Comparison of ENCODE assay signal across 9 mouse cellular contexts in the genomic region with DNA sequence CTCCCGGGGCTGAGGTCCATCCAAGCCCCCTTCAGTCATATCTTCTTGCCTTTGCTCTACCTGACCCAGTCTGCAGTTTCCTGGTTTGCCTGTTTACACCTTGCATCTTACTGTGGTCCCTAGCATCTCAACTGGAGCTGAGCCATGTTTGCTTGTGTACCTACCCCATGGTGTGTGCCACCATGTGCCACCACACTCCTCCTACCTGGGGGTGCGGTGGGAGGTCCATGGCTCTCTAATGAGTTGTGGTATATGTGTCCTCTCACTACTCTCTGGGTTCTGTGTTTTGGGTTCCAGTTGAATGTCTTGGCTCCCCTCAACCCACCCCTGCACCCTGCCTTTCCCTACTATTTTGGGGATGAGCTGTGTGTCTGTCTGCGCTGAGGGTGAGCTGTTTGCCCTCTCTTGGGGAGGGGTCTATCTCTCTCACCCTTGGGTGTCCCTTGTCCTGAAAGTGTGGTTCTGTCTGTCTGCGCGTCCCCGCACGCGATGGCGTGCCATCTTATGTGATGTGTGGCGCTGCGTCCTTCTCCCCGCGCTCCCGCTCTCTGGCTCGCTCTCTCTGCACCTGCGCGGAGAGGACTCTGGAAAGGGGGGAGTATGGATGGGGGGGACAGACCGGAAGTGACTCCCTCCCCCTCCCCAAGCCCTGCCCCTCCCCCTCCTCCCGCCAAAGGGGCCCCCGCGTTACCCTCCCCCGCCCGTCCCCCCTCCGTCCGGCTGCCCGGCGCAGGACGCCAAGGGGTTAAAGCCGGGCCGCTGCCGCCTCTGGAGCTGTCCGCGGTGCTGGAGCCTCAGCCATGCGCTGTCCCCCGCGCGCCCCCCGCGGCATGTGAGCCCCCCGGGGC. TPM values are rescaled to one million over a fixed set of nuclear protein-coding genes. Genes with fewer than 3 reads are reported as not detected.
DNase-seq lines count a peak whose midpoint lies in the region; ATAC-seq and TF ChIP-seq lines count a peak whose summit lies in the region.
"Had no signal": no experiment of that assay in that cellular context is flagged by ENCODE, and none has a peak within 500 bp of the region (broad histone marks: within the 10 kb centered on the region; RNA-seq: fewer than 3 reads in every experiment).

No protein-coding gene starts in this region.

- H3K27ac ChIP-seq in heart, embryonic 13.5 days (replicated peaks): no peak overlapping the region
- H3K27ac ChIP-seq in heart, postnatal 0 days (ENCODE audit: low read depth): no peak overlapping the region
- no peak overlapping the region; the same call in 1 of the 2 replicates for H3K27ac ChIP-seq in midbrain, embryonic 11.5 days (ENCODE audit: low read depth, low read length)

- H3K9ac ChIP-seq in heart, embryonic 13.5 days: no peak overlapping the region
- H3K9ac ChIP-seq in heart, postnatal 0 days (replicated peaks; ENCODE audit: low read depth, low read length): no peak overlapping the region
- peak overlapping the region; percentile 60 for H3K9ac ChIP-seq in midbrain, embryonic 11.5 days (ENCODE audit: low read length)

- WGBS in heart, embryonic 13.5 days: 3% methylated on average over 24 of the region's 40 CpGs
- WGBS in heart, postnatal 0 days: 6% methylated on average over 26 of the region's 40 CpGs
- 6% methylated on average over 22 of the region's 40 CpGs for WGBS in midbrain, embryonic 11.5 days

- ATAC-seq in heart, embryonic 13.5 days (ENCODE audit: extremely low read depth, insufficient number of reproducible peaks, low FRiP score, low TSS enrichment): no peak; the same call in 1 of the 2 replicates
- peak; percentile 44; the same call in 1 of the 2 replicates for ATAC-seq in heart, postnatal 0 days (ENCODE audit: insufficient read depth, low read depth)
- peak; percentile 75 for ATAC-seq in midbrain, embryonic 11.5 days (ENCODE audit: low FRiP score)

- intact Hi-C loops in heart, postnatal 25 days (cut with DNase I): no loop called here

- peaks cover 6% of the 10 kb centered on the region; the same call in 1 of the 2 replicates for H3K4me1 ChIP-seq in heart, embryonic 13.5 days
- no peaks in the 10 kb centered on the region for H3K4me1 ChIP-seq in heart, postnatal 0 days (ENCODE audit: control insufficient read depth, insufficient read depth)
- H3K4me1 ChIP-seq in midbrain, embryonic 11.5 days (ENCODE audit: control insufficient read depth, insufficient read depth, low read length): peaks cover 6% of the 10 kb centered on the region; the same call in 1 of the 2 replicates

- TF ChIP-seq CTCF in heart, postnatal 0 days (IDR thresholded peaks at IDR 0.05; ENCODE audit: low read depth): no peak

- no peaks in the 10 kb centered on the region for H3K9me3 ChIP-seq in heart, embryonic 13.5 days
- H3K9me3 ChIP-seq in heart, postnatal 0 days (replicated peaks; ENCODE audit: control insufficient read depth, low read length): no peaks in the 10 kb centered on the region
- no peaks in the 10 kb centered on the region for H3K9me3 ChIP-seq in midbrain, embryonic 11.5 days (ENCODE audit: control insufficient read depth, low read length)
- H3K9me3 ChIP-seq: G1E had no signal

- H3K4me2 ChIP-seq in heart, embryonic 13.5 days: peak overlapping the region; percentile 73
- peak overlapping the region; percentile 50 for H3K4me2 ChIP-seq in heart, postnatal 0 days (ENCODE audit: low read depth, low read length)
- H3K4me2 ChIP-seq in midbrain, embryonic 11.5 days: peak overlapping the region; percentile 76

- no peak for TF ChIP-seq EP300 in heart, postnatal 0 days (IDR thresholded peaks at IDR 0.05; ENCODE audit: low read depth)

- peak overlapping the region; percentile 51 for H3K4me3 ChIP-seq in heart, embryonic 13.5 days
- H3K4me3 ChIP-seq in heart, postnatal 0 days (ENCODE audit: low read depth, low read length): peak overlapping the region; percentile 28
- peak overlapping the region; percentile 56 for H3K4me3 ChIP-seq in midbrain, embryonic 11.5 days (ENCODE audit: low read depth, low read length)

- no peaks in the 10 kb centered on the region for H3K36me3 ChIP-seq in heart, embryonic 13.5 days
- H3K36me3 ChIP-seq in heart, postnatal 0 days (replicated peaks; ENCODE audit: control insufficient read depth, insufficient read depth, low read length): no peaks in the 10 kb centered on the region
- no peaks in the 10 kb centered on the region for H3K36me3 ChIP-seq in midbrain, embryonic 11.5 days (ENCODE audit: control insufficient read depth, insufficient read depth, low read length)
- H3K36me3 ChIP-seq: G1E had no signal

- DNase-seq in heart, postnatal 25 days (ENCODE audit: low spot score): no peak
- peak; percentile 33 for DNase-seq in urinary bladder, postnatal 25 days (ENCODE audit: low spot score)
- DNase-seq in urinary bladder, adult 18-20 months (ENCODE audit: low spot score in 2 of 2): no peak
- DNase-seq in heart, postnatal 0 days (ENCODE audit: low spot score): no peak
- peak; percentile 91 for DNase-seq in midbrain, embryonic 11.5 days (ENCODE audit: low spot score, missing footprints)
- DNase-seq in spleen, adult 12 weeks (ENCODE audit: low spot score): no peak
- DNase-seq in spleen, postnatal 36 days (ENCODE audit: low spot score in 2 of 2): no peak

- peaks cover 94% of the 10 kb centered on the region for H3K27me3 ChIP-seq in heart, embryonic 13.5 days (replicated peaks)
- H3K27me3 ChIP-seq in heart, postnatal 0 days (ENCODE audit: control insufficient read depth, insufficient read depth, low read length): peaks cover 63% of the 10 kb centered on the region
- H3K27me3 ChIP-seq in midbrain, embryonic 11.5 days (ENCODE audit: control insufficient read depth, insufficient read depth, low read length): peaks cover 41% of the 10 kb centered on the region

RNA-seq across cellular contexts. Expression of a gene that starts 25.2 kb away (rescaled TPM):
- 0.62 and 0.80 TPM in 2 replicates for polyA plus RNA-seq in heart, embryonic 13.5 days (2015; fragmentation: Nextera tagmentation; extraction: Ambion mirVana)
- total RNA-seq in heart, postnatal 25 days (2021): 1 to 10 TPM; 1.6 to 2.0 TPM
- 0.19 and 0.61 TPM in 2 replicates for total RNA-seq in heart, postnatal 0 days (2014; rRNA removed; ENCODE audit: low replicate concordance)
- polyA plus RNA-seq in heart, postnatal 0 days (2015; fragmentation: Nextera tagmentation; extraction: Ambion mirVana): 0.33 and 0.36 TPM in 2 replicates
- 3.4 TPM in 2 replicates for polyA plus RNA-seq in midbrain, embryonic 11.5 days (2014; fragmentation: Nextera tagmentation; extraction: Ambion mirVana)

RNA-seq across cellular contexts. Expression of a gene that starts 28.6 kb away (rescaled TPM):
- 0.67 and 0.71 TPM in 2 replicates for polyA plus RNA-seq in heart, embryonic 13.5 days (2015; fragmentation: Nextera tagmentation; extraction: Ambion mirVana)
- total RNA-seq in heart, postnatal 25 days (2021): 1 to 10 TPM in 1 of 2 experiments, under 1 TPM in 1; 0.87 to 1.0 TPM
- 1.4 and 1.7 TPM in 2 replicates for total RNA-seq in heart, postnatal 0 days (2014; rRNA removed; ENCODE audit: low replicate concordance)
- polyA plus RNA-seq in heart, postnatal 0 days (2015; fragmentation: Nextera tagmentation; extraction: Ambion mirVana): 1.00 and 1.3 TPM in 2 replicates
- polyA plus RNA-seq in midbrain, embryonic 11.5 days (2014; fragmentation: Nextera tagmentation; extraction: Ambion mirVana): 2.2 and 3.4 TPM in 2 replicates

RNA-seq across cellular contexts. Expression of a gene that starts 48.6 kb away (rescaled TPM):
- polyA plus RNA-seq in heart, embryonic 13.5 days (2015; fragmentation: Nextera tagmentation; extraction: Ambion mirVana): 0.53 and 0.62 TPM in 2 replicates
- total RNA-seq in heart, postnatal 25 days (2021): 1 to 10 TPM; 1.3 to 2.2 TPM
- total RNA-seq in heart, postnatal 0 days (2014; rRNA removed; ENCODE audit: low replicate concordance): 0.58 and 3.1 TPM in 2 replicates
- 0.81 and 0.86 TPM in 2 replicates for polyA plus RNA-seq in heart, postnatal 0 days (2015; fragmentation: Nextera tagmentation; extraction: Ambion mirVana)
- 1.5 and 2.1 TPM in 2 replicates for polyA plus RNA-seq in midbrain, embryonic 11.5 days (2014; fragmentation: Nextera tagmentation; extraction: Ambion mirVana)
- total RNA-seq: G1E had no signal

RNA-seq across cellular contexts. Expression of a gene that starts 50.4 kb away (rescaled TPM):
- polyA plus RNA-seq in heart, embryonic 13.5 days (2015; fragmentation: Nextera tagmentation; extraction: Ambion mirVana): 0.35 and 0.45 TPM in 2 replicates
- under 1 TPM; 0.28 to 0.62 TPM for total RNA-seq in heart, postnatal 25 days (2021)
- total RNA-seq in heart, postnatal 0 days (2014; rRNA removed; ENCODE audit: low replicate concordance): not detected in 2 replicates
- 0.14 and 0.52 TPM in 2 replicates for polyA plus RNA-seq in heart, postnatal 0 days (2015; fragmentation: Nextera tagmentation; extraction: Ambion mirVana)
- 0.31 and 1.1 TPM in 2 replicates for polyA plus RNA-seq in midbrain, embryonic 11.5 days (2014; fragmentation: Nextera tagmentation; extraction: Ambion mirVana)

Comparison
In these comparisons a context has a peak if more than half of its experiments do, and no peak if none do; other contexts are left out.
1. DNase-seq: peak in urinary bladder, postnatal 25 days (single experiment) and midbrain, embryonic 11.5 days (single experiment); none in heart, postnatal 25 days (single experiment), urinary bladder, adult 18-20 months (0 of 2), heart, postnatal 0 days (single experiment), spleen, adult 12 weeks (single experiment) and spleen, postnatal 36 days (0 of 2).
2. Peak in every context shown above with its lines, with median percentiles within 50 percentile points of each other: H3K4me2 ChIP-seq and H3K4me3 ChIP-seq.